Mouse (Mus musculus) intestine, embryonic 14.5 days (tissue): Measurements from ENCODE around the gene Malrd1. TPM values are rescaled to one million over a fixed set of nuclear protein-coding genes. Genes with fewer than 3 reads are reported as not detected.
"Not testable (repeated sequence)": the region's sequence is repeated elsewhere in the genome, so short reads cannot be mapped to it uniquely, and the experiment has no call there.

Experiments
- ATAC-seq: fragments of 200-750 bp; cut with Nextera tagmentation; replicated peaks from 2 replicates; pipeline ENCODE4 v1.8.0; 2017; ENCODE audit warnings: low read depth, moderate number of reproducible peaks, moderate TSS enrichment, moderate library complexity; ENCODE audit not compliant: low FRiP score, low TSS enrichment
- DNase-seq: peaks from one replicate; pipeline ENCODE4 v3.0.0-alpha.2; 2018; ENCODE audit warnings: low spot score
- H3K27ac ChIP-seq: fragments of 300-500 bp; sonication (generic); 2 replicates; pipeline ENCODE4 v1.5.1; 2014; ENCODE audit warnings: low read depth, mild to moderate bottlenecking, control low read depth
- H3K27me3 ChIP-seq: fragments of 300-500 bp; sonication (generic); replicated peaks from 2 replicates; pipeline ENCODE4 v1.6.1; 2014; ENCODE audit warnings: low read length, control low read depth; ENCODE audit not compliant: control insufficient read depth, insufficient read depth
- H3K36me3 ChIP-seq: fragments of 300-500 bp; sonication (generic); 2 replicates; pipeline ENCODE4 v1.6.1; 2014; ENCODE audit warnings: low read length, control low read depth; ENCODE audit not compliant: control insufficient read depth, insufficient read depth
- H3K4me1 ChIP-seq: fragments of 300-500 bp; sonication (generic); replicated peaks from 2 replicates; pipeline ENCODE4 v1.6.1; 2014; ENCODE audit warnings: low read length, control low read depth, mixed read lengths; ENCODE audit not compliant: control insufficient read depth, insufficient read depth
- H3K4me2 ChIP-seq: fragments of 300-500 bp; sonication (generic); 2 replicates; pipeline ENCODE4 v1.6.1; 2014; ENCODE audit warnings: low read length
- H3K4me3 ChIP-seq: fragments of 300-500 bp; sonication (generic); 2 replicates; pipeline ENCODE4 v1.5.1; 2014; ENCODE audit warnings: low read depth, low read length, control low read depth, mixed read lengths
- H3K9ac ChIP-seq: fragments of 300-500 bp; sonication (generic); 2 replicates; pipeline ENCODE4 v1.6.1; 2014; ENCODE audit warnings: mild to moderate bottlenecking, low read length
- H3K9me3 ChIP-seq: fragments of 300-500 bp; sonication (generic); 2 replicates; pipeline ENCODE4 v1.6.1; 2016; ENCODE audit warnings: low read length, control low read depth; ENCODE audit not compliant: control insufficient read depth
- WGBS: fragments of 180-500 bp; shearing (Covaris S2); extraction: QIAGEN DNeasy Blood & Tissue Kit; methylation state at CpG from one replicate; pipeline ENCODE4 v1.1.7; 2014; 5-methylcytosine and 5-hydroxymethylcytosine counted together
- polyA plus RNA-seq: library from polyadenylated mRNA; unstranded; fragments of >200 nt; fragmentation: Nextera tagmentation; extraction: Ambion mirVana; gene quantifications from 2 replicates; pipeline ENCODE4 v1.2.1, GENCODE M21; 2014

Gene Malrd1
- polyA plus RNA-seq, 1 experiment from 2014 or later: 1.8 TPM

GRCm38 (mm10) chr2:15932340-15932739, 406.1 kb downstream of the Malrd1 start:
- 73% methylated on average over 1 of the region's 1 CpGs for WGBS
- no peaks in the 10 kb centered on the region for H3K27me3 ChIP-seq

GRCm38 (mm10) chr2:16002925-16003324, 476.6 kb downstream of the Malrd1 start:
- Histone ChIP-seq H3K9ac (no peak overlapping the region), H3K36me3 (no peaks in the 10 kb centered on the region), H3K27me3 (no peaks in the 10 kb centered on the region), H3K4me2 (no peak overlapping the region), H3K4me3 (no peak overlapping the region), H3K27ac (no peak overlapping the region), H3K9me3 (no peaks in the 10 kb centered on the region), H3K4me1 (no peaks in the 10 kb centered on the region)
- DNase-seq (no peak), ATAC-seq (no peak)
- 64% methylated on average over 2 of the region's 2 CpGs for WGBS

More at GRCm38 (mm10) chr2:15932340-15932739, 406.1 kb downstream of the Malrd1 start:
- H3K9me3 ChIP-seq: no peaks in the 10 kb centered on the region
- H3K27ac ChIP-seq: no peak overlapping the region
- DNase-seq (no peak), ATAC-seq (no peak)
- no peaks in the 10 kb centered on the region for H3K4me1 ChIP-seq
- no peak overlapping the region for H3K9ac ChIP-seq
- H3K4me2 ChIP-seq: no peak overlapping the region
- H3K4me3 ChIP-seq: no peak overlapping the region
- H3K36me3 ChIP-seq: no peaks in the 10 kb centered on the region

DNA sequence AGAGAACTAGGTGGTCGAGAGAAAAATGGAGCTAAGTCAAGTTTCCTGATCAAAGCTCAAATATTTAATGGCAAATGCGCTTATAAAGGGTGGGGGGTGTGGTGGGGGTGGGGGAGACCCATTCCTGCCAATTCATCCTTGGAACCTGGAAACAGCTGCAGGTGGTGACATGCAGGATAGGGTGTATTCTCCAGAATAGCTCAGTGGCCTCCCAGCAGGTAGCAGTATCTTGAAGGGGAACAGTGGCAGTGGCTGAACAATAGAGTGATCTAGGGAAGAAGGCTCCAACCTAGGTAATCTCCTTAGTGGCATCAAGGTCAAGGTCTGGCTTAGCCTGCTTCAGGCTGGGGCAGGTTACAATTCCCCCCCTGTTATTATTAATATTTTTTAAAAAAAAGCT, 490.8 kb downstream of the Malrd1 start:
- H3K4me3 ChIP-seq, H3K4me2 ChIP-seq, H3K4me1 ChIP-seq, DNase-seq, H3K9ac ChIP-seq, H3K27me3 ChIP-seq, H3K36me3 ChIP-seq, H3K9me3 ChIP-seq, ATAC-seq, H3K27ac ChIP-seq: not testable (repeated sequence)
- WGBS: 86% methylated on average over 2 of the region's 2 CpGs

- not testable (repeated sequence) for H3K9ac ChIP-seq, H3K27ac ChIP-seq, H3K4me2 ChIP-seq, H3K4me1 ChIP-seq, H3K9me3 ChIP-seq, H3K27me3 ChIP-seq, ATAC-seq, H3K4me3 ChIP-seq, DNase-seq, H3K36me3 ChIP-seq
Measured at GRCm38 (mm10) chr2:16017719-16018118, 491.4 kb downstream of the Malrd1 start.

DNA sequence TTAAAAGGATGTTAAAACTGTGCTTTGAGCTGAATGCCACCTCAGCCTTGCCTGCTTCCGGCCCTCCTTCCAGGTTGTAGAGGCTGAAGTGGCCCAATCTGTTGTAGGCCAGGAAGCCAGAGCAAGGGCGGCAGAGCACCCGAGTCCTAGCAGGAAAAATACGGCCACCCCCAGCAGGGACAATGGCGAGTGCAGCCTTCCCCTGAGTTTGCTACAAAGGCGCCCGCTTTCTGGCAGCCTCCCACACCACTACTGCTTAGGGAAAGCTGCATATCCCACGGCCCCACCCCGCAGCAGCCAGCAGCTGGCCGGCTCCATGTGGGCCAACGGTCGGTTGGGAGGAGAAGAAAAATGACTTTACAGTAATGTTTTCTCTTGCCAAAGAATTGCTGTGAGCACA, 503.5 kb downstream of the Malrd1 start:
- Histone ChIP-seq H3K4me2 (no peak overlapping the region), H3K9me3 (no peaks in the 10 kb centered on the region), H3K36me3 (no peaks in the 10 kb centered on the region), H3K27ac (no peak overlapping the region), H3K4me1 (no peaks in the 10 kb centered on the region), H3K27me3 (no peaks in the 10 kb centered on the region), H3K9ac (no peak overlapping the region), H3K4me3 (no peak overlapping the region)
- WGBS: 55% methylated on average over 12 of the region's 12 CpGs
- ATAC-seq (no peak), DNase-seq (no peak)

- WGBS: 73% methylated on average over 4 of the region's 4 CpGs
- no peak overlapping the region for H3K4me2 ChIP-seq
Measured at GRCm38 (mm10) chr2:16031559-16031958, 505.3 kb downstream of the Malrd1 start.

GRCm38 (mm10) chr2:16032804-16033203, 506.5 kb downstream of the Malrd1 start:
- H3K4me2 ChIP-seq: no peak overlapping the region
- H3K36me3 ChIP-seq: no peaks in the 10 kb centered on the region
- no peak overlapping the region for H3K9ac ChIP-seq
- H3K4me1 ChIP-seq: no peaks in the 10 kb centered on the region
- ATAC-seq (no peak), DNase-seq (no peak)
- H3K27me3 ChIP-seq: no peaks in the 10 kb centered on the region
- H3K9me3 ChIP-seq: no peaks in the 10 kb centered on the region
- no peak overlapping the region for H3K27ac ChIP-seq
- 59% methylated on average over 3 of the region's 3 CpGs for WGBS
- H3K4me3 ChIP-seq: no peak overlapping the region

More at GRCm38 (mm10) chr2:16031559-16031958, 505.3 kb downstream of the Malrd1 start:
- H3K9me3 ChIP-seq: no peaks in the 10 kb centered on the region
- no peaks in the 10 kb centered on the region for H3K27me3 ChIP-seq
- no peak overlapping the region for H3K9ac ChIP-seq
- DNase-seq (no peak), ATAC-seq (no peak)
- H3K27ac ChIP-seq: no peak overlapping the region
- no peaks in the 10 kb centered on the region for H3K36me3 ChIP-seq
- H3K4me3 ChIP-seq: no peak overlapping the region
- H3K4me1 ChIP-seq: no peaks in the 10 kb centered on the region

- WGBS: 51% methylated on average over 3 of the region's 3 CpGs
- no peak for ATAC-seq
Measured at GRCm38 (mm10) chr2:16110696-16111095, 584.4 kb downstream of the Malrd1 start.

GRCm38 (mm10) chr2:16113333-16113732, 587.1 kb downstream of the Malrd1 start:
- H3K36me3 ChIP-seq: no peaks in the 10 kb centered on the region
- 87% methylated on average over 2 of the region's 2 CpGs for WGBS
- no peak overlapping the region for H3K27ac ChIP-seq
- no peak overlapping the region for H3K4me3 ChIP-seq
- ATAC-seq (no peak), DNase-seq (no peak)
- no peaks in the 10 kb centered on the region for H3K4me1 ChIP-seq
- no peaks in the 10 kb centered on the region for H3K27me3 ChIP-seq
- no peak overlapping the region for H3K4me2 ChIP-seq
- no peak overlapping the region for H3K9ac ChIP-seq
- no peaks in the 10 kb centered on the region for H3K9me3 ChIP-seq

More at GRCm38 (mm10) chr2:16110696-16111095, 584.4 kb downstream of the Malrd1 start:
- no peaks in the 10 kb centered on the region for H3K4me1 ChIP-seq
- H3K4me2 ChIP-seq: no peak overlapping the region
- no peak overlapping the region for H3K4me3 ChIP-seq
- no peaks in the 10 kb centered on the region for H3K9me3 ChIP-seq
- no peaks in the 10 kb centered on the region for H3K36me3 ChIP-seq
- H3K27ac ChIP-seq: no peak overlapping the region
- no peak overlapping the region for H3K9ac ChIP-seq
- no peak for DNase-seq
- no peaks in the 10 kb centered on the region for H3K27me3 ChIP-seq
